Mouse (Mus musculus) thymus, adult 2 months (tissue): ENCODE measurements around the gene Zfyve28. TPM values are rescaled to one million over a fixed set of nuclear protein-coding genes. Genes with fewer than 3 reads are reported as not detected.

Experiments used
- DNase-seq: peaks from one replicate; pipeline ENCODE4 v3.0.0; 2021
- H3K27ac ChIP-seq: fragments of 200-500 bp; 2 replicates; pipeline ENCODE4 v1.5.1; 2012; ENCODE audit warnings: low read length, control low read depth; ENCODE audit not compliant: control insufficient read depth, insufficient read depth
- H3K27me3 ChIP-seq: fragments of 200-500 bp; 2 replicates; pipeline ENCODE4 v1.6.1; 2012; ENCODE audit warnings: mild to moderate bottlenecking, low read length, moderate library complexity, mixed read lengths; ENCODE audit not compliant: control insufficient read depth, insufficient read depth
- H3K36me3 ChIP-seq: fragments of 200-500 bp; 2 replicates; pipeline ENCODE4 v1.6.1; 2012; ENCODE audit warnings: mild to moderate bottlenecking, low read length, moderate library complexity; ENCODE audit not compliant: control insufficient read depth, insufficient read depth
- H3K4me1 ChIP-seq: fragments of 200-500 bp; replicated peaks from 2 replicates; pipeline ENCODE4 v1.6.1; 2012; ENCODE audit warnings: low read length; ENCODE audit not compliant: control insufficient read depth, insufficient read depth
- H3K4me3 ChIP-seq: fragments of 200-500 bp; 2 replicates; pipeline ENCODE4 v1.5.1; 2012; ENCODE audit warnings: mild to moderate bottlenecking, low read length, control low read depth, moderate library complexity; ENCODE audit not compliant: control insufficient read depth, insufficient read depth
- CTCF ChIP-seq: fragments of 200-500 bp; IDR thresholded peaks from 2 replicates; pipeline ENCODE4 v1.5.1; 2012; ENCODE audit warnings: mild to moderate bottlenecking, control low read depth, low read length, moderate library complexity, borderline replicate concordance; ENCODE audit not compliant: control insufficient read depth, poor library complexity, insufficient read depth; ENCODE audit errors: extremely low read depth
- POLR2A ChIP-seq: fragments of 200-500 bp; IDR thresholded peaks from 2 replicates; pipeline ENCODE4 v1.6.1; 2012; ENCODE audit warnings: mild to moderate bottlenecking, low read length, control low read depth, moderate library complexity; ENCODE audit not compliant: control insufficient read depth, poor library complexity, insufficient read depth; ENCODE audit errors: extremely low read depth
- WGBS: fragments of 180-500 bp; shearing (Covaris S2); methylation state at CpG from one replicate; pipeline ENCODE4 v1.1.7; 2018; 5-methylcytosine and 5-hydroxymethylcytosine counted together
- polyA plus RNA-seq: library from polyadenylated mRNA; depleted of rRNA; stranded (reverse); fragments of >200 nt; gene quantifications from 2 replicates; pipeline ENCODE4 v1.2.3, GENCODE M21; 2012

The Zfyve28 gene
- polyA plus RNA-seq, 1 experiment = 39.1 TPM

DNA sequence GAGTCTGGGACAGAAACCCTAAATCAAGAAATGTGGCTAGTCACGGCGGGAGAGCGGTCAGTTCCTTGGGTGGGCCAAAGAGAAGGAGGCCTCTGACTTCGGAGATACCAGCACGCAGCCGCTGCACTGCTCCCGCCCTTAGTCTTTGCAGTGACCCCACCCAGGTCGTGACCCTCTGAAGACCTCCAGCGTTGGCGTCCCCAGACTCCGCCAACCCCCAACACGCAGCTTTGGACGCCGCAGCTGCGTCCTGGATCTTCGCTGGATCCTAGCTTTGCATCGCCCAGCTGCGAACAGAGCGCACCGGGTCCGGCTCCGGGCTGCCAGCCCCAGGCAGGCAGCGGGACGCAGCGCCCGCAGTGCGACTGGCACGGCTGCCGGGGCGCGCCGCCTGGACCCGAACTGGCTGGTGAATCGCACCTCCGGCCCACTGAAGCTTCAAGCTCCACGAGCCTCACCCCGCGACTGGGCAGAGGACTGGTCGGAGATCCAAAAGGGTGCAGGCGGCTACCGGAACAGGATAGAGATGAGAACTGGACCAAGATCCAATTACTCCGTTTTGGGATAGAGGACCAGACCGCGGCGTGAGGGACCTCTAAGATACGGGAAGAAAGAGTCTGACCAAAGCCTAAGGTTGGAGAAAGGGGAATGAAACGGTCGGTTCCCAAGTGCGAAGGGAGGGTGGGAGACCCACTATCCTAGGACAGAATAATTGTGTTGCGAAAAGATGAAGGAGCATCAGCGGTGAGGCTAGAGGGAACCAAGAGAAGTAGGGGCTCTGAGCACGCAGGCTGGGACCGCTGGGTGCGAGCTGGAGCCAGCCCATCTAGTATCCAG is 1.0 kb downstream of the Zfyve28 start:
- peak; percentile 4 for DNase-seq
- Histone ChIP-seq H3K4me1 (peaks cover 11% of the 10 kb centered on the region), H3K27me3 (peaks cover 18% of the 10 kb centered on the region; the same call in 1 of the 2 replicates), H3K36me3 (no peaks in the 10 kb centered on the region), H3K4me3 (no peak overlapping the region), H3K27ac (no peak overlapping the region)
- 5% methylated on average over 54 of the region's 54 CpGs for WGBS
- TF ChIP-seq POLR2A = no peak
- no peak for TF ChIP-seq CTCF

DNA sequence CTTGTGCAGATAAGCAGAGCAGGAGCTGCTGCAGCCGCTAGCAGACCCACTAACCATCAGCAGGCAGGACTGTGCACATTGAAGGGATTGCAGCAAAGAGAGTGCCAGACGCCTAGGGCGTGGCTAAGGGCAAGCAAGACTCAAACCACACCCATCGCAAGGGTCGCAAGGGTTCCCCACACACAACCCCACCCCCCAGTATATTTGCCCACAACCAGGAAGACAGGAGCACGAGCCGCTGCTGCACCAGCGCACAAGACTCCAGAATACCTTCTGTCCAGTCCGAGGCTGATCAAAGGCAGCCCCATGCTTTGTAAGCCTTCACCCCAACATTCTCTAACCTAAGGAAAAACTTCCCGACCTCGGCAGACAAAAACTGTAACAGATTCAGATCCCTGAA is 1.7 kb downstream of the Zfyve28 start:
- Histone ChIP-seq H3K27ac (no peak overlapping the region), H3K36me3 (no peaks in the 10 kb centered on the region), H3K27me3 (peaks cover 18% of the 10 kb centered on the region; the same call in 1 of the 2 replicates), H3K4me1 (peaks cover 11% of the 10 kb centered on the region), H3K4me3 (no peak overlapping the region)
- WGBS = 14% methylated on average over 11 of the region's 11 CpGs
- TF ChIP-seq POLR2A (no peak), CTCF (no peak)
- DNase-seq = no peak

DNA sequence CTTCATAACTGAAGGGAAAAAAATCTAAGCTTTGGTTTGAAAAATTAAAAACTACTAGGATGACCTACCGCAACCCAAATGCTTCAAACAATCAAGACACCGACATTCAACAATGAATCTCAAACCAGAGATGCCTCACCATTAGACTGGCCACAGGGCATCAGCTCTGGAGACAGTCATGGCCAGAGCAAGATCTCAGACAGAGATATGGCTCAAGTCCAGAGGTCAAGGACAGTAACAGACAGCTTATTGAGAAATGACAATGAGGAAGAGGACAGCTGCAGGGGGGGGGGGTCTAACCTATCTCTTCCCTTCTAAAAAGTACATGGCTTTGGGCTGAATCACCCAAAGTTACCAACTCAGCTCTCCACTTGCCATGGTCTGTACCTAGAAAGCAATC is 3.0 kb downstream of the Zfyve28 start:
- 93% methylated on average over 2 of the region's 2 CpGs for WGBS
- no peak for DNase-seq
- TF ChIP-seq POLR2A (no peak), CTCF (no peak)
- H3K36me3 ChIP-seq = no peaks in the 10 kb centered on the region
- H3K27ac ChIP-seq = no peak overlapping the region
- peaks cover 11% of the 10 kb centered on the region for H3K4me1 ChIP-seq
- peaks cover 18% of the 10 kb centered on the region; the same call in 1 of the 2 replicates for H3K27me3 ChIP-seq
- no peak overlapping the region for H3K4me3 ChIP-seq

DNA sequence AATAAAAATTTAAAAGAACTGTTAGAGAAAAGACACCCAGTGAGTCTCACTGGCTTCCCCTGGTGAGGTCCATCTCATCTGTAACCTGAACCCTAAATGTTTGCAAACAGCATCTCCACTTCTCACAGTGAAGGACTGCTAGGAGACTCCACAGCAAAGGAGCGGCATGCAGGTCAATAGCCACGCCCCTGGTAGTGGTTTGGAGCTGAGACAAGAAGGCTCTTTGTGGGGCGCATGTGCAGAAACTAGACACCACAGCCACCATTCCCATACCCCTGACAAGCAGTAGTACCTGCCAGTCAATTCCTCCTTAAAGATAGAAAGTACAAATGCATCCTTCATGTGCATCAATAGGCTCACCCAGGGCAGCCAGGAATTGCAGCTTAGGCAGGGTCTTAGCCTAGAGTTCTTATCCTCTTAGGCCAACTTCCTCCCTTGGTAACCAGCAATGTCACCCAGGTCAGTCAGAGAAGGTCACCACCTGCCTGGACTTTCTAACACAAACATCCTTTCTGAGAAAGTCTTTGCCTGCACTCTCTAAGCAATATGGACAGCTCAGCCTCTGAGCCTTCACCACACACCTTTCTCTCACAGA is 4.0 kb downstream of the Zfyve28 start:
- Histone ChIP-seq H3K4me1 (peaks cover 11% of the 10 kb centered on the region), H3K27me3 (peaks cover 18% of the 10 kb centered on the region; the same call in 1 of the 2 replicates), H3K36me3 (no peaks in the 10 kb centered on the region), H3K27ac (no peak overlapping the region), H3K4me3 (no peak overlapping the region)
- no peak for TF ChIP-seq CTCF
- TF ChIP-seq POLR2A = no peak
- WGBS = 46% methylated on average over 3 of the region's 3 CpGs
- no peak for DNase-seq

DNA sequence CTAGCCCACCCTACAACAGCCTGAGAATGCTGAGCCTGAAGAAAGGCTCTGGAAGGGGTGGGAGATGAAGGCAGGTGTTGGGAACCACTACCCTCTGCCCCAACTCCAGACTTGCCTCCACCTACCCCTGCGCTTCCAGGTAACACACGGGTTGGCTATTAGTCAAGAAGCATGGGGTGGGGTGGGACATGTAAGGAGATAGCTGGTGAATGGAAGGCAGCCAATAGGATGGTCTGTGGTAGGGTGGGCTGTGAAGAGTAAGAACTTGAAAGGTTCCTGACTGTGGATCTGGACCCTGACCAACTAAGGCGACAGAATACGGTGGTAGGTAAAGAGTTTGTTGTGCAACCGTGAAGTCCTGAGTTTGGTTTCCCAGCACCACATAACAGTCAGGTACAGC is 4.9 kb downstream of the Zfyve28 start:
- Histone ChIP-seq H3K27ac (no peak overlapping the region), H3K27me3 (peaks cover 18% of the 10 kb centered on the region; the same call in 1 of the 2 replicates), H3K4me3 (no peak overlapping the region), H3K36me3 (no peaks in the 10 kb centered on the region), H3K4me1 (peaks cover 9% of the 10 kb centered on the region)
- DNase-seq = no peak
- TF ChIP-seq POLR2A (no peak), CTCF (no peak)
- 92% methylated on average over 5 of the region's 5 CpGs for WGBS

DNA sequence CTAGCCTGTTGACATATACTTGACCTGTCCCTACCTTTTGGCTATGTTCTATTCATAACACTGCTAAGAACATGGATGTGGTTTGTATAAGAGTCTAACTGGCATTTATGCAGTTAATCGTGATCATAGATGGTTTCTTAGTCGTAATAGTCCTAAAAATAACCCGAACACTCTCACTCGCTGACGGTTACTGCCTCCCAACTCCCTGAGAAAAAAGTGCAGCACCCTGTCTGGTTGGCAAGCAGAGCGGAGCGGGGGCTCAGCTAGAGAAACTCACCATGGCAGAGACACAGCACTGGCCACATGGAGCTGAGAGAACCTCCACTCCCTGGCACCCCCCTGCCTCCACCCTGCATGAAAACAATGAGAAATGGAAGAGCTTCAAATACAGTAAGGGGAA is 7.3 kb downstream of the Zfyve28 start:
- WGBS = 62% methylated on average over 7 of the region's 7 CpGs
- Histone ChIP-seq H3K36me3 (no peaks in the 10 kb centered on the region), H3K4me1 (no peaks in the 10 kb centered on the region), H3K4me3 (no peak overlapping the region), H3K27ac (no peak overlapping the region), H3K27me3 (no peaks in the 10 kb centered on the region; the same call in 1 of the 2 replicates)
- no peak for TF ChIP-seq POLR2A
- no peak for TF ChIP-seq CTCF
- no peak for DNase-seq
